Mouse (Mus musculus): ENCODE data around the gene Psmb4.

GRCm38 (mm10) chr3:94921104-94921503 lies 34.3 kb upstream of the Psmb4 start:
- TF ChIP-seq EP300 (IDR thresholded peaks at IDR 0.05; ENCODE audit: insufficient read depth, low read depth, low read length), result no peak
- TF ChIP-seq CTCF (IDR thresholded peaks at IDR 0.05; ENCODE audit: low read depth, low read length), result no peak
- TF ChIP-seq POLR2A (IDR thresholded peaks at IDR 0.05; ENCODE audit: insufficient read depth, low read length), result no peak
